Mouse (Mus musculus) right cerebral cortex, postnatal 25 days (tissue): ENCODE measurements at regions not wholly inside any gene's neighbourhood (a gene's known extent, or its start where the extent isn't known, plus 50 kb on each side); places are given as distances from the start of the nearest gene placed in this dataset.
A peak's percentile ranks its signal among the peaks of the same experiment; 100 is the strongest.

Source experiments
- DNase-seq: peaks from one replicate; pipeline ENCODE4 v3.0.0; 2022

DNA sequence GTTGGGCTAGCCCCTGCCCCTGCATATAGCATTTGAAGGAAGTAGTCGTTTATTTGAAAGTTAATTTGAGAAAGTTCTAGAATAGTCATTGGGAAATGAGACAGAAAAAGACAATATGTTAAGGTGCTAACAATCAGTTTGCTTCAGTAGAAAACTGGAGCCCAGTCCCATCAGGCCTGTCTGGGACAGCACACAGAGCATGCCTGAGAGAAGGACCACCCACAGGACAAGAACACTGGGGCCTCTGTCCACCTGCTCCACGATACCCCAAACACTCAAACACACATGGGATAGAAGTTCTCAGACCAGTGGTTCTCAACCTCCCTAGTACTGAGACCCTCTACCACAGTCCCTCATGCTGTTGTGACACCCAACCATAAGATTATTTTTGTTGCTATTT is 61.2 kb upstream of the Ctnnb1 start:
- DNase-seq: no peak

DNA sequence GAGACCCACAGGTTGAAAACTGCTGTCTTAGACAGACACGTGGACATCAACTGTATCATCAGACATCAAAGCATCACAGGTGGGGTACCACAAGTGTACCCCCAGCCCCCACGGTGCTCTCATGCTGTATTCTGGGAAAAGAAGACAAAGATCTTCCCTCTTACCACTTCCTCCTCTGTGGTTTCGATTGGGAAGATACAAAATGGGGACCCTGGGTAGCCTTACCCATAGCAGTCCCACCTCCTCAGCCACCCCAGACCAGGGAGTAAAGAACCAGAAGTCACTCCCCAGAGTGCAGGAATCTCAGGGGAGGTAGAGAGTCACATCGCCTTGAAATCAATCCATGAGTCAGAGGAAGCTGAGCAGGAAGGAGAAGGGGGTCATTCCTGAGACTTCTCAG is 60.7 kb upstream of the Ctnnb1 start:
- DNase-seq: no peak

DNA sequence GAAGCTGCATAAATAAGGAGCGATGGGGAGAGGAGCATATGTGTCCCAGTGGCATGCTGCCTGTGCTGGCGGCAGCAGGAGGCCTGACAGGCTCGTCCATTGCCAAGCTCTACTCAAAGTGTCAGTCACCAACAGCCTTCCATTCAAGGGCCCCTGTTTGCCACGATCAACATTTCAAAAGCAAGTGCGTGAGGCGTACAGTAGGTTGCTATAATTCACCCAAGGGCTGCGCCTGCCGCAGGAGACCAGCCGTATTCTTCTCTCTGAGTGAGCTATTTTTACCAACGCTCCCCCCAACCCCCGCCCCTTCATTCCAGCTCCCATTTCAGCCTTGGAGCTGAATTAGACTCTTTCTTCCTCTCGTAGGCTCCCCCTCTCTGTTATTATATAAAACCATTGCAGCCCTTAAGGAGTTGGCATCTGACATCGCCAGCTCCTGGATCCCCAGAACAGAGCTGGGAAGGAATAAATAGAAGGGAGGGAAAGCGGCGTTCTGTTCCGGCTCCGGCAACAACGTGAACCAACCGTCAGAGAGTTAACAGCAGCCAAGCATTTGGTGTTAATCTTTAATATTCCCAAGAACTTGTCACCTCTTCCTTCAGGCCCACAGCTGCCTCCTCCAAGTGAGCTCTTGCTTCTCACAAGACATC is 59.5 kb upstream of the Ctnnb1 start:
- DNase-seq: peak; percentile 72

DNA sequence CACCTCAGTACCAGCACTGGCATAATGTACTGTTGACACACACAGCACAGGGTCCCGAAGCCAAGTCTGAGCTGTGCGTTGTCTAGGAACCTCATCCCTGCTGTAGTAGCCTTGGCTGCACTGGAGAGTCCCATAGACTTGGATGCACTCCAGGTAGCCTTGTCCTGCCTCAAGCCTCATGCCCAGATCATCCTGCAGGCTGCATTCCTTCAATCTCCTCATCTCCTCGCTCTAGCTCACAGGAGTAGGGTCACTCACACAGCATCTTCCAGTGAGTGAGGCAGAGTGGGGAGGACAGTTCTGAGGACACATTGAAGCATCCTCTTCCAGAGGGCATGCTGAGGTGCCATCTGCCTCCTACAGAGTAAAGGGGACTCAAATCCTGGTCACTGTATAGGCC is 55.7 kb upstream of the Ctnnb1 start:
- no peak for DNase-seq

DNA sequence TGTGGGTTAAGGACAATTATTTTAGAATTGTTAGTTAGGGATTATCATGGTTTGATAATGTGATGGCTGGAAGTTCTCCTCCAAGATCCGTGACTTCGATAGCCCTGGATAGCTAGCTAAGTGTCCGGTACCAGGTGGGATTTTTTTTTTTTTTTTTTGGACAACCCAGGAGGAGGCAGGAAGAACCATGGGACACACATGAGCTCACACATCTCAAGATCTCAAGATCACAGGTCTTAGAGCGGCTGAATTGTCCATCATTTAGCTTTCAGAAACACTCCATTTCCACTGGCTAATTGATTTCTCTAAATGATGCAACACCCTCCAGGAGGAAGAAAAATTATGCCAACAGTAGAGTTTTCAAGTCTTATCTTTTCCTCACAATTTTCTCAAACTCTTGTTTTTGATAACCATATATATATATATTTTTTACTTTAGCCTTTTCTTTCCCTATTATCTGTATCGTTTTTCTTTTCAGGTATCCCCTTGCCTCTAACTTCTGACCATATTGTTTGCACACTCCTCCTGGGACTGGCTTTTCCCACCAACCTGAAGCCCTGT is 54.5 kb upstream of the Ctnnb1 start:
- DNase-seq: no peak

DNA sequence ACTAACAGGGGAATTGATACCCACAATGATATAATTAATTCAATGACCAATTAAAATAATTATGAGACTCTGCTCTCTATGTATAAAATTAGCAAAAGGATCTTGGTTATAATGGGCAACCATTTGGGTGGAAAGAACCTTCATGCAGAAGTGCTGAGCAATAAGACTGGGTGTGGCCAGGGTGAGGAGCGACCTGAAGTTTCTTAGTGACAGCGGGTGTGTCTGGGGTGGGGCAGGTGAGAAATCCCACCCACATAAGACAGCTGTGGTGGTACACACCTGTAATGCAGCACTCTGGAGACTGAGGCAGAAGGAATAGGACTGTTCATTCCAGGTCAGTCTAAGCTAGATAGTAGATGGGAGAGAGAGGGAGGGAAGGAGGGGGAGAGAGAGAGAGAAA is 51.9 kb upstream of the Ctnnb1 start:
- no peak for DNase-seq
